Mouse (Mus musculus): ENCODE data around the gene Pitpnm2.

Gene Pitpnm2

DNA sequence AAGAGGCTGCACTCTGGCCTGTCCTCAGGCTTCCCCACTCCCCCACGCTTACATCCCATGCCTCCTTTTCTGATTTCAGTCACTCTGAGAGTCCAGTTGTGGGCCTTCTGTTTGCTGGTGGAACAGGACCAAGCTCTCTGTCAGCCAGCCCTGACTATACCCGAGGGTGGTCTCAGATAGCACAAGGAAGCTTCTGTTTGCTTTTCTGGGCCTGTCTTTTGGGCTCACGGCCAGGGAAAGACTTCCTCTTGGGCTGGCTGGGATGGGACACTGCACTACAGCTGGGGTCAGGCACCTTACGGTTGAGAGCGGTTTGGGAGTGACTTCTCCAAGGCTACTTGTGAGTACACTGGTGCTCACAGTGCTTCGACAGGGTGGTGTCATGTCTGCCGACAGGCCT lies 111.5 kb downstream of the Pitpnm2 start:
- no peak for DNase-seq (ENCODE audit: low spot score in 2 of 2)

DNA sequence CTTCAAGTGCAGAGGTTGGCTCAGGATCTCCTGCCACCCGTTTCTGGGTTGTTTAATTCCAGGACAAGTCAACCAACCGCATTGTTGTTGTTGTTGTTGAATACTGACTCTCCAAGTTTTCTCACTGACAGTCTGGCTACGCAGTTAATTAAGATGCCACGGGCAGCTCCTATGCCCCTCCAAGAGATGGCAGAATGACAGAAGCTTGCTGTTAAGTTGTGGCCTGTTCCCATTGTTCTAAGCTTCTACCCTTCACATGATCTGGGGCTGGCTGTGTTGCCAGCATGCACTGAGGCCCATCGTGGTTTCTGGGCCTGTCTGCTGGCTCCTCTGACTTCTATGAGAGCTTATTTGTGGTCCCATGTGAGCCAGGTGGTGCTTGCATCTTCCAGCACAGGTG lies 115.3 kb downstream of the Pitpnm2 start:
- DNase-seq (ENCODE audit: low spot score in 2 of 2), result no peak

DNA sequence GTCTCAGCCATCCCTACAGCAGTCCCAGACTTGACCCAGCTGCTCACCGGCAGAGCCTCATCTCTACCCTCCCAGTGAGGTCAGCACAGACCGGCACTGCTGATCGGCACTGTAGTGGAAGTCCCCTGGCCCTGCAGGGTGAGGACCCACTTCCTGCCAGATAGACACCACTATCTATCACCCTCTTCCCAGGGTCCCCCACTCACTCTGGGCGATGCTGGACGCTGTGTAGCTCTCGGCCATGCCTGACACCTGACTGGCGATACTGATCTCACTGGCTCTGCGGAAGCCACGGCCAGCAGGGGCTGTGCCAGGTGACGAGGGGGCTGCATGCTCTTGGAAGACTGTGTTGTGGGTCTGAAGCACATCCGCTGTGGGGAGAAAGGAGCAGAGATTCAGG lies 124.5 kb downstream of the Pitpnm2 start:
- DNase-seq (ENCODE audit: low spot score in 2 of 2), result no peak

DNA sequence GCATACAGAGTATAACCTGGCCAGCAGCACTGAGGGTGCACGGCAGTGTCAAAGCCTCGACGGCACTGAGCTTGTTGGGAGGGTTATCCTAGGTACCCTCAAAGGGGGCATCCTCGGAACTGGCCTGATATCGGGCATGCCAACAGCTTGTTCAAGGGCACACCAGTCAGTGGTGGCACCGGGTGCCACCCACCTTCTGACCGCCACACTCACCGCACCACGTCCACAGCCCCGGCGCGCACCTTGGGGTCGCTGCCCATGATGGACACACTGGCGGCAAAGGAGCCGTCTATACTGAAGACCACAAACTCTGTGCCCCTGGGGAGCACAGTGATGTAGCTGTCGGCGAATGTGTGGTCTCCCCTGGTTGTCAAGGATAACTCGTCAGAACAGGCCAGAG lies 127.2 kb downstream of the Pitpnm2 start:
- DNase-seq (ENCODE audit: low spot score in 2 of 2), result no peak

DNA sequence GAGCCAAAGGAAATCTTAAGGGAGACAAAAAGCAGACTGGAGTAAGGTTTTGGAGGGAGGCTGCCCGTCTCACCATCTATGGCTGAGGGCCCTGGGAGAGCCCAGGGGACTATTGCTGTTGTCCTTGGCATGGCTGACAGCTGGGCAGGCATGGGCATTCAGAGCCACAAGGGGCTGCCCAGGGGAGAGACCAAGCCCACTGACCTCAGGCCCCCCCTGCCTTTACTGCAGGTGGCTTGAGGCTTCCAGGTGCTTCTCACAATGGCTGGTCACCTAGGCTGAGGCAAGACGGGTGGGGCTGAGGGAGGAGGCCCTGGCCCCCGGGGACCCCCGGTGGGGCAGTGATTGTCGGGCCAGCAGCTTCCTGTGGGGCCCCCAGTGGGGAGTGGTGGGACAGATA lies 130.4 kb downstream of the Pitpnm2 start:
- DNase-seq (ENCODE audit: low spot score in 2 of 2), result no peak

DNA sequence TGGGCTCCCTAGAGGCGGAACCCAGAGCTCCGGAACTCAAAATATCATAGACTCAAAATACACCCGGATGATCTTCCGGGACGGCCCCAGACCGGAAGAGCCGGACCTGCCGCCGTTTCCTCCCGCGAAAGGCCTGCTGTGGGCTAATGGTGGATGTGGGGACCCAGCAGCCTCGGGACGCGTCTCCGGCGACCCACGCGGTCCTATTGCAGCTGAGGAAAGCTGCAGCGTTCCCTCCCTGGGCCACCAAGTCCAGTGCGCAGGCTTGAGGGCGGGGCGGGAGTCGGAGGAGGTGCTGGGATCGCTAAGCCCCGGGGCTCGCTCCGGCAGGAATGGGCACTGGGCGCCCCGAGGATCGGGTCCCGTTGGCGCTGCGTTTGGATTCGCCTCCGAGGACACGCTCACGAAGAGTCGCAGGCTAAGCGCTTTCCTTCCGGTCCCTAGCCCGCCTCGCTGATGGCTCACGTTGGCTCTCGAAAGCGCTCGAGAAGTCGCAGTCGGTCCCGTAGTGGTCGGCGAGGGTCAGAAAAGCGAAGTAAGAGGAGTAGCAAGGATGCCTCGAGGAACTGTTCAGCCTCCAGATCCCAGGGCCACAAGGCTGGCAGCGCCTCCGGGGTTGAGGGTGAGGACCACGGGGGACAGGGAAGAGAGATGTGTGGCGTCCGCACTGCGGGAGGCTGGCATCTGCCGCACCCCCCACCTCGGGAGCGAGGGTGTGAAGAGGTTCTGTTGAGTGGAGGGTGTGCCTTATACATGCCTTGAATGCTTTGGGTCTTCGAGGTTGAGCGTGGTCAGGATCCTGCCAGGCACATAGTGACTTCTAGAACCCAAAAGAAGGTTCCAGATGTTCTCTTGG lies 133.3 kb downstream of the Pitpnm2 start, which contains the start of gene Arl6ip4:
Arl6ip4 (plus strand) TSS at position 100 of the 856 bp plus-strand sequence.
- DNase-seq (ENCODE audit: low spot score in 2 of 2), result peak; percentile 80 to 84

DNA sequence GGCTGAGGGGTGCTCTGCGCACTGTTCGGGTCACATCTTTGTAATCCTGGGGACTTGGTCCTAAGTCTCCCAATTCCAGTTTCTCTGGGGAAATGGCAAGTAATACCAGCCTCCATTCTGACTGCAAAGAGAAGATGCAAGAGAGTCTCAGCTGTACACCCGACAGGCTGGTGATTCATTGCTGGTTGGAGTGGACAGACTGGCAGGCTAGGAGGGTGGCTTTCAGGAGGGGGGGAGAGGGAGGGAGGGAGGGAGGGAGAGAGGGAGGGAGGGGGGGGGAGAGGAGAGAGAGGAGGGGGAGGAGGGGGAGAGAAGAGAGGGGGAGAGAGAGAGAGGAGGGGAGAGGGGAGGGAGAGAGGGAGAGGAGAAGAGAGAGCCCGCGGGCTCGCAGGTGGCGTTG lies 134.0 kb downstream of the Pitpnm2 start:
- DNase-seq (ENCODE audit: low spot score in 2 of 2), result no peak

DNA sequence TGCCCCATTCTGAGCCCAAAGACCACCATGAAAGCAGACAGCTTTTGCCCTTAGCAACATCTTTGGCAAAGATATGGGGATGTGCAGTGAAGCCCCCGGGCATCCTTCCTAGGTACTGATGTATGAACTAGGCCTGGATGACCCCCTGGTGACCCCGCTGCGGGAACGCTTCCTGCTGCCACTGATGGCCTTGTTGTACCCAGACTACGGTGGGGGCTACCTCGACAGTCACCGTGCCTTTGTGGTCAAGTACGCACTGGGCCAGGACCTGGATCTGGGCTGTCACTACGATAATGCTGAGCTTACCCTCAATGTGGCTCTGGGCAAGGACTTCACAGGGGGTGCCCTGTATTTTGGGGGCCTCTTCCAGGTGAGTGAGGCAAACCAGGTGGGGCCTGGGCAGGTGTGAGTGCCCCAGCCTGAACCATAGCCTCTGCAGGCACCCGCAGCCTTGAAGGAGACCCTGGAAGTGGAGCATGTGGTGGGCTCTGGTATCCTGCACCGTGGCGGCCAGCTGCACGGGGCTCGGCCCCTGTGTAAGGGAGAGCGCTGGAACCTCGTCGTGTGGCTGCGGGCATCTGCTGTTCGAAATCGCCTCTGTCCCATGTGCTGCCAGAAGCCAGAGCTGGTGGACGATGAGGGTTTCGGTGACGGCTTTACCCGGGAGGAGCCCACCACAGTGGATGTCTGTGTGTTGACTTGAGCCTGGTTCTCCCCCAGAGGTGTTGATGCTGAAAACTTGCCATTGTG lies 135.1 kb downstream of the Pitpnm2 start:
- DNase-seq (ENCODE audit: low spot score in 2 of 2), result no peak

DNA sequence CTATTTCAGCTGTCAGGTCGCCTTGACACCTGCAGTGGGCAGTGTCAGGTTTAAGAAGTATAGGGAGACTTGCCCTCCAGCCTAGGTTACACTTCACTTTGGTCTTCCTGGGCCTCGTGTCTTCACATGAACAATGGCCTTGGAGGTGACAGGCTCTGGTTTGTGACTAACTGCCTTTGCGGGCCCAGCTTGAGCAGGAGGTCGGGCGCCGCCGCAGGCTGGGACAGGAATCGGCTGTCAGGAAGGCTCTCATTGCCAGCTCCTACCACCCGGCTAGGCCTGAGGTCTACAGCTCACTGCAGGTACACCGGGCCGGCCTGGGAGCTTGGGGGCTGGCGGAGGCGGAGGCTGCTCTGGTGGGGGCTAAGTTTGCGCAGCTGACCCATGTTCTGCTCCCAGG lies 136.5 kb downstream of the Pitpnm2 start:
- DNase-seq (ENCODE audit: low spot score in 2 of 2), result peak in 1 of 2 experiments; percentile 61

DNA sequence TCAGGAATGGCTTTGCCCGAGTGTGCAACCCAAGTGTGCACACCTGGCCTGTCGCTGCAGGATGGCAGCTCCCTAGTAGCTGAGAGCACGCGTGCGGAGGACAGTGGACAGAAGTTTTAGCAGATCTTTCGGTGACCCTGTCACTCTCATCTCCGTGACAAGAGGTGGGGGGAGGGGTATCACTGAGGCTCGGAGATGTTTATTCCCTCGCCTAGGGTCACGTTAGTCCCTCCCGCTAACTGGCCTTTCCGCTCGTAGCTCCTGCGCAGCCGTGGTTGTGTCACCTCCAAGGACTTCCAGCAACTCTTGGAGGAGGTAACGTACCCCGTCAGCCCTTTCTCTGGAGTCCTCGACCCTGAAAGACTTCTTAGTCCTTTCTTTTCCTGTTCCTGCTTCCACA lies 137.0 kb downstream of the Pitpnm2 start:
- no peak for DNase-seq (ENCODE audit: low spot score in 2 of 2)

DNA sequence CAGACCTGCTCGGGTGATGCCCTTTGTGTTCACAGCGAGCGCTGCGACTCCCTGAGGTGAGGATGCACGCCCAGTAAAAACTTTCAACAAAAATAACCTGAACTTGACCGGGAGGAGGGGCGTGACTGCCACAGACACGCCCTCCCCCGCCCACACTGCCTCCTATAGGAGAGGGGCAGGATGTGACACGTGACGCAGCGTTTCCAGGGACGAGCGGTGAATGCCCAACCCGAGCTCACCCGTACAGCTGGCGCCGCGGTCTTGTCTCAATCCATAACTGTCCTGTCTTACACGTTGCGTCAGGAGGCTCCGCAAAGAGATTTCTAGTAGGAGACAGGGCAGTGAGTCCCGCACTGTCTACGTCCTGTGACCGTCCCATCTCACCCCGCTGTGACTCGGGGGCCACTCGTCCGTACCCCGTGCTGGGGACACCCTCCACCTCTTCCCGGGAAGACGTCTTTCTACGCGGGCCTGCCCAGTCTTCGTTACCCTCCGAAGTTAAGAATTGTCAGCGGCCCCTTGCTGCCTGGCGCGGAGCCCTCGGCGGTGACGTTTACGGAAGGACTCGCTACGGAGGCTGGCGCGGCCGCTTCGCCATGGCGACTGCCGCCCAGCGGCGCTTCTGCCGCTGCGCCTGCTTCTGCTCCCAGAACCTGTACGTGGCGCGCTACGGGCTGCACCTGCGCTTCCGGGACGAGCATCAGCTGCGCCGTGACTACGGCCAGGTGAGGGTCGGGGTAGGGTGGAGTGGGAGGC lies 137.6 kb downstream of the Pitpnm2 start, which contains the start of gene Ogfod2:
Ogfod2 (plus strand) TSS at position 556 of the 756 bp plus-strand sequence.
- peak; percentile 94 for DNase-seq (ENCODE audit: low spot score in 2 of 2)

DNA sequence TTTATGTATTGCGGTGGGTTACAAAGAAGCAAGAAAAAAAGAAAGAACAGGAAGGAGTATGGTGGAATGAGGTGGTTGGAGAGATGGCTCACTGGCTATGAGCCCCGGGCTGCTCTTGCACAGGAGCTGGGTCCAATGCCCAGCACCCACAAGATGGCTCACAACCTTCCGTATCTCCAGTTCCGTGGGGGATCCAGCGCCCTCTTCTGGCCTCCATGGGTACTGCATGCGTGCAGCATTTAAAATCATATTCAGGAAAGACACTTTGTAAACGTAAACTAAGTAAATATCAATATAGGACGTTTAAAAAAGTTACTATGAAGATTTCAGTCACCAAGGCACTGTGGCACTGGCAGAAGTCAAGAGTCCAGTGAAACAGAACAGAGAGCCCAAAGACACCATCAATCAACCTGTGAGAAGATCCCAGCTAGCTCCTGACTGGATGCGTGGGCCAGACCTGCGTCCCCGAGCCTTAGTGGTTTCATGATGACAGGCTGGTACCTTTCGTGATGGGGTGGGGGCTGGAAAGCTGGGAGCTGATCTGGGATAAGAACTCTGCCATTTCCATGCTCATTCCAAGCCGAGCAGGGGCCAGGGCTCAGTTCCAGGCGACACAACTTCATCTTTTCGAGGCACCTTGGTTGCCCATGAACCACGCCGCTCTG lies 138.4 kb downstream of the Pitpnm2 start:
- no peak for DNase-seq (ENCODE audit: low spot score in 2 of 2)

DNA sequence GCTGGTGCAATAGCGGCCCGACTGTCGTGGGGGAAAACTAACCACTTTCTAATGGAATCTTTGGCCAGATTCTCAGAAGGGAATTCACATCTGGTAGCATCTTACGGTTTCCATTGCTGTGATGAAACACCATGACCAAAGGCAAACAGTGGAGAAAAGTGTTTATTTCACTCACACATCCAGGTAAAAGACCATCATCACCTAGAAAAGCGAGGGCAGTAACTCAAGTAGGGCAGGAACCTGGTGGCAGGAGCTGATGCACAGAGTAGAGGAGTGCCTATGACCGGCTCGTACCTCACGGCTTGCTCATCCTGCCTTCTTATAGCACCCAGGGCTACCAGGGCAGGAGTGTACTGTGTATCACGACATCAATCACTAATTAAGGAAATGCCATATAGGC lies 146.0 kb downstream of the Pitpnm2 start:
- DNase-seq (ENCODE audit: low spot score in 2 of 2), result no peak

DNA sequence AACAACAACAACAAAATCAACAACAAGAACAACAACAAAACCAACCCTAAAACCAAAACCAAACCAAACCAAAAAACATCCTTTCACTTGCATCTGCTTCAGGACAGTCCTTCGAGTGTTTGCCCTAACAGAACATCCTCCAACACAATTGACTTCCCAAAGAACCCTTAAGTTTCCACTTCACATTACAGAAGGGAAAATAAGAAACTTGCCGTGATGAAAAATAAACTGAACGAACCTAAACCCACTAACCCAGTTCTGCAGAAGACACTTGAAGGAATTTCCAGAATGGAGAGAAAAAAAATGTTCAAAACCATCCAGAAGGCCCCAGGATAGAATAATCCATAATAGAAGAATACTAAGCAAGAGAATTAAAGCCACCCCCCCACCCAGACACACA lies 146.5 kb downstream of the Pitpnm2 start:
- no peak for DNase-seq (ENCODE audit: low spot score in 2 of 2)

DNA sequence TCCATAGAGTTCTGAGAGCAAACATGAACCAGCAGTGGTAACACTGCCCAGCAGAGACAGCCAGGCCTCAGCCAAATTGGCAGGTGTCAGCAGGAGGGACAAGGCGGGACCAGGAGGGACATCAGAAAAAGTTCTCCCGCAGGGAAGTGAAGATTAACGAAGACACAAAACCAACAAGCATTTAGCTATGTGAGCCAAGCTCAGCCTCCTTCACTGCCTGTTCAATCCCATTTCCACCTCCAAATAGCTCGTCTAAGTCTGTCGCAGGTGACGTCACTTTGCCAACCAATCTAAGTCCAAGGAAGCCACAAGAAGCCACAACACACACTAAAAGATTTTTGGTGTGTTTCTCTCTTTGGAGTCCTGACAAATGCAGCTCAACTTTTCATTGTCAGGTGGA lies 147.2 kb downstream of the Pitpnm2 start:
- DNase-seq (ENCODE audit: low spot score in 2 of 2), result no peak

DNA sequence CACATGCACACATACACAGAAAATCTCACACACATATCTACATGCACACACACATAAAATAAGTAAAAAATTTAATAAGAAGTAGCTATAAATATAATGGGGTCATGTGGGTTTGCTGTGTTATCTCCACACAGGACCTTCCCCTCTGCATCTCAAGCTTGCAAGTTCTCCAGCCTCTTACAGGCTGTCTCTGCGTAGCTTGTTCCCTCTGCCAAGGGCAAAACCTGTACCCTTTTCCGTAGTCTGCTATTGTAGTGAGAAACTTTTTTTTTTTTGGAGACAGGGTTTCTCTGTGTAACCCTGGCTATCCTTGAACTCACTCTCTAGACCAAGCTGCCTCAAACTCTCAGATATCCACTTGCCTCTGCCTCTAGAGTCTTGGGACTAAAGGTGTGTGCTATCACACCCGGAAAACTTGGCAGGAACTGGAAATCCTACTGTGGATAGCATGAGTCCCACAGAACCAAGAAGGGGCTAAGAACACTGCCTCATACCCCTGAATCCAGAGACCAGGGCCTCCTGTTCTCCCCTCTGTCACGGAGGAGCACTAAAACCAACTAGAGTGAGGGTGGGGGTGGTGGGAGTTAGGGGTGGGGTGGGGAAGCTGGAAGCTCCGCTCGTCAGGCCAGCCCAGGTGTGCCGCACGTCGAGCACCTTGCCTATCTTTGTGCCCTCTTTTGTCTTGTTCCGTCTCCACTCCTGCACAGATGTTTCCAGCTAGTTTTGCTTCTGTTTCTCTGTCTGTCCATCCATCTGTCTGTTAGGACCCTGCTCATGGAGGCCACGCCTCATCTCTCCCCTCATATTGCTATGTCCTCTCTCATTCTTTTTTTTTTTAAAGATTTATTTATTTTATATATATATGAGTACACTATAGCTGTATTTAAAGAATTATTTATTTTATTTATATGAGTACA lies 149.2 kb downstream of the Pitpnm2 start:
- no peak for DNase-seq (ENCODE audit: low spot score in 2 of 2)

DNA sequence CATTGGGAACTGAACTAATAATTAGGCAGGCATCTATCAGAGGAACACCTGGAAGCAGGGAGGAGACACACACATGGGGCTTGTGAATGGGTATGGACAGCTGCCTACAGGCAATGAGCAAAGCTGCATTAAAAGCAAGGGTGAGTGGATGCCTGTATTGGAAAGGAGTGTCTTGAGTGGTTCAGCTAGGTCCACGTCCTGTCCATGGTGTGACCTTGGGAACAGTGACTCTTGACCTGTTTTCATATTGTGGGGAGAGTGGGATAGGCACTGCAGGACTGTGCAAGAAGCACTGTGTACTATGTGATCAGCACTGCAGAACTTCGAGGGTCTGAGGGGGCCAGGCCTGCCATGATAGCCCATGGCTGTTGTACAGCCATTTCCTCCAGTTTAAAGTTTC lies 150.6 kb downstream of the Pitpnm2 start:
- DNase-seq (ENCODE audit: low spot score in 2 of 2), result no peak

DNA sequence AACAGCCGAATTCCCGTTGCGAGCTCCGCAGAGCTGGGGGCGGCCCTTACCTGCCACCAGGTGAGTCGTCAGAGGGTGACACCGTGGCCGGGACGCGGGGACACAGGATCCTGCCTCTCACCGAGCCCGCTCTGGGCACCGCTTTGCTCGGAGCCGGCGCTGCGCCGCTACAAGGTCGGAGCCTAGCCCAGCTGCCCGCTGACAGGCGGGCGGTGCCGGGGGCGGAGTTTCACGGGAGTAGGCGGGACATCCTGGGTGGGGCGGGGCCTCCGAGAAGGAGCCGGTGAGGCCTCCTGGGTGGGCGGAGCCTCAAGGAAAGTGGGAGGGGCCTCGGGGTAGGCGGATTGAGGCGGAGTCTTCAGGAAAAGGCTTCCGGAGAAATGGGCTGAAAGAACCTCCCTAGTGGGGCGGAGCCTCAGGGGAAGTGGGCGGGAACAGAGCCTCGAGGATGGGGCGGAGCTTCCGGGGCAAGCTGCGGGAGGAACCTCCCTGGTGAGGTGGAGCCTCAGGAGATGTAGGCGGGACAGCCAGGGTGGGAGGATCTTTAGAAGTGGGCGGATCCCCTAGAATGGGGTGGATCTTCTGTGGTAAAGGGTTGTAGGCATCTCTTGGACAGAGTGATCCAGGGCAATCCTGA lies 153.8 kb downstream of the Pitpnm2 start, which contains the start of gene Abcb9:
Abcb9 (minus strand) TSS at position 203 of the 637 bp plus-strand sequence.
- DNase-seq (ENCODE audit: low spot score in 2 of 2), result peak; percentile 94 to 97

DNA sequence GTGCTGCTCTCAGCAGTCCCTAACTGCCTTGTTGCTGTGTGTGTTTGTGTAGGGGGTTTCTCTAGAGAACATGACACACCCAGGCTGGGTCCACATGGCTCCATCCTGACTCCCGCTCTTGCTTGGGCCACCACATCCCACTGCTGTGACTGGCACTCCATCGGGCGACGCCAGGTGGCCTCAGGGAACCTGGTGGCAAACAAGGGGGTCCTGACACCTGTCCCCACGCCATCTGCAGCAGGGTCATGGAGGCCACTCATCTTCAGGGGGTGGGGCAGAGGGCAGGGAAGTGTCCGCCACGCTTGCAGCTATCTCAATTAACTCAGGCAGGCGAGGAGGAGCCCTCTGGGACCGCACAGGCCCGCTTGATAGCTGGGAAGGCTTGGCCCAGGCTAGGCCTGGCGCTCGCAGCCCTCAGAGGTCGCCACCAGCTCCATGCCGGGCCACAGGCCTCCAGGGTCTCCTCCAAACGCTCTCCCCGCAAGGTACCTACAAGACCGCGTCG lies 154.4 kb downstream of the Pitpnm2 start:
- peak in 1 of 2 experiments; percentile 39 for DNase-seq (ENCODE audit: low spot score in 2 of 2)

Data from frontal cortex, postnatal 36 days (tissue).